Mouse (Mus musculus) adrenal gland, postnatal 4 days (tissue): ENCODE results near the gene Ddx27. TPM values are rescaled to one million over a fixed set of nuclear protein-coding genes. Genes with fewer than 3 reads are reported as not detected.

Experiments
- DNase-seq, 2 experiments: peaks; one replicate each; pipeline ENCODE4 v3.0.0; 2021 to 2022; ENCODE audit warnings: low spot score in 2 of 2, mixed read lengths in 2 of 2
- total RNA-seq, 2 experiments: library from RNA; stranded (reverse); gene quantifications; 2 replicates each; pipeline ENCODE4 v1.2.3; 2021

Ddx27 gene
- total RNA-seq, 2 experiments from 2014 or later, result 44.3 to 50.5 TPM

- no peak for DNase-seq
Observed at GRCm38 (mm10) chr2:167019396-167019795, 4.4 kb downstream of the Ddx27 start.

GRCm38 (mm10) chr2:167028553-167028952 is 13.6 kb downstream of the Ddx27 start:
- DNase-seq, result no peak

DNA sequence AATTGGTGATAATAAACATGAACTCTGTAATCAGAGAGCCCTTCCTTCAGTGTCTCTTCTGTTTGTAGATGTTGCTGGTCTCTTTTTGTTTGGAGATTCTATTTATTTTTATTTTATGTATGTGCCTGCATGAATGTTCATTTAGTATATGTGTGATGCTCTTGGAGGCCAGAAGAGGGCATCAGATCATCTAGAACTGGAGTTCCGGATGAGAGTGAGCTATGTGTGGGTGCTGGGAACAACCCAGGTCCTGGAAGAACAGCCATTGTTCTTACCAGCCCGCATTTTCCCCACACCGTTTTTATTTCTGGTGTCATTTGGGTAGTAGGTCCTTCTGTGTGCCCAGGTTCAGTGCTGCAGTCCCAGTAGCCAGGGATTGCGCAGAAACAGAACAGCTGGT is 15.5 kb downstream of the Ddx27 start:
- no peak for DNase-seq

- no peak for DNase-seq
Observed at GRCm38 (mm10) chr2:167037710-167038109, 22.7 kb downstream of the Ddx27 start.

GRCm38 (mm10) chr2:167038297-167038696 is 23.3 kb downstream of the Ddx27 start:
- no peak for DNase-seq

DNA sequence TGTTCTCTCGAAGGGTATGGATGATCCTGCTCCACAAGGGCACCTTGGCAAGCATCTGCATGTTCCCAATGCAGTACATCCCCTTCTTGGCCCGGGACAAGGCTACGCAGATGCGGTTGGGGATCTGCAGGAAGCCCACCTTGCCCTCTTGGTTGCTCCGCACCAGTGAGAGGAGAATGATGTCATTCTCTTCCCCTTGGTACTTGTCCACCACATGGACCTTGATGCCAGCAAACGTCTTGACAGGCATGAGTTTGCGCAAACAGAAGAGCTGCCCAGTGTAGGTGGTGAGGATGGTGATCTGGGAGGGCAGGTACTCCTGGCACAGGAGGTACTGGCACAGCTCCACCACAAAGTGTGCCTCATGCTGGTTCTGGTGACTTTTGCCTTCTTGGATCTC is 23.7 kb downstream of the Ddx27 start:
- no peak for DNase-seq

- DNase-seq, result no peak
Observed at GRCm38 (mm10) chr2:167039386-167039785, 24.4 kb downstream of the Ddx27 start.

GRCm38 (mm10) chr2:167043400-167044121 is 28.6 kb downstream of the Ddx27 start:
- DNase-seq, result no peak

DNA sequence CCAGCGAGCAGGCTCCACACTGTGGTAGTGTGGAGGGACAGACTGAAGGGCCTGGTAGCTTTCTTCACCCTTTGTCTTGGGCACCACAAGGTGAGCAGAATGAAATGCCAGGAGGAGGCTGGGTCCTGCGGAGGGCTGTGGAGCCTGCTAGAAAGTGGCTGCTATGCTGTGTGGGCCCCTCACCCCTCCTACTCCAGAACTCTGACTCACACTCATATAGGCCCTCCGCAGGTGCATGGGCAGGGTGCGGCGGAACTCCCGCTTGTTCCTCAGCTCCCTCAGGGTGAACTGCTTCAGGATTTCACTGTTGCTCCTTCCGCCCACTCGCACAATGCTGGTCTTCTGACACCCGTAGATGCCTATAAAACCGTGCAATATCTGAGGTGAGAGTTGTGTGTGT is 33.2 kb downstream of the Ddx27 start:
- DNase-seq, result no peak

DNA sequence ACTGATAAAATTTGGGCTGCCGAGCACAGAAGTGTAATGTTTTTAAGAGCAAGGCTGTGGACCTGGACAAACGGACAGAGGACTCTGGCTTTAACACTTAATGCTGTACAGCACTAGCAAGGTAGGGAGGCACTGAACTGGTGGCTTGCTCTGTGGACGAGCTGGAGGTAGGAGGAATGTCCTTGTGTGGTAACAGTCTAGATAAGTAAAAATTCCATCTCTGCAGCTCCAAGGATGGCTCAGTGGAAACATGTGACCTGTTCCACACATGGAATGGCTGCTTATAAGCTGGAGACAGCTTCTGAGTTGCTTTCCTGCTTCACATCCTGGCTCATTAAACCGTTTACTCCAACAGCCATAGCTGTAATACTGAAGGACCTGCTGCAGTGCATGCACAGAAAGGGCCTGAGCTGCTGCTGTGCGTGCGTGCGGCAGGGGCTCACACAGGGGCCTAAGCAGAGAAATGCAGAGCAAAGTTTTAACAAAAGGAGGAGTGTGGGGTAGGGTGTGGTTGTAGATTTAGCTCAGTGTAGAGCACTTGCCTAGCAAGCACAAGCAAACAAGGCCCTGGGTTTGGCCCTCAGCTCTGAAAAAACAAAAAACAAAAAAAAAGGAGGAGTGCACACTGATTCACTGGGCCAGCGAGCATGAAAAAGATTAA is 33.8 kb downstream of the Ddx27 start:
- DNase-seq, result no peak

DNA sequence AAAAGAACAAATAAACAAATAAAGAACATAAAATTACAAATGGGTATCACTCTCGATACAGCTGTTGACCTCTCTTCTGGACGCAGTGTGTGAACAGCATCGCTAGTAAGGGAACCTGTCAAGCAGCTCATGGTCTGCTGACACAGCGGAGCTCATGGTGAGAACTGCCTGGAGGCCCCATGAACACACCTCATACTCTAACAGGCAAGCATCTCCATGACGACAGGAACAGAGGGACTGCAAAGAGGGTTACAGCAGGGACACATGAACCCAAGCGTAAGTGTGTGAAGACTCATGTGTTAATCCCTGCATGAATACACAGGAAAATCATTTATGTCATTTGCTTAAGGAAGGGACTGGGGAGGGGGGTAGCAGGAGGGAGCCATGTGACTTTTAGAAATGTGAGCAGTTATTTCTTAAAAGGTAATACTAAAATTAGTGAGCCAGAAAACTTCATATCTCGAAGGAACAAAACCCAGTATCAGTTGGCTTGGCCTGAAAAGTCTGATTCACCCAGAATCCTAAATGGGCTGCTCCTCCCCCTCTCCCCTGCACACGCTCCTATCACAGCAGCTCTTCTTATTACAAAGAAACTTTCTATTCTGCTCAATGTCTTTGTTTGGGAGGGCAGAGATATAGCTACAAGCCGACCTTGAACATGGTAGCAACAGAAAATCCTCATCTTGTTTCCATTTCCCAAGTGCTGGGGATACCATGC is 38.3 kb downstream of the Ddx27 start:
- no peak for DNase-seq

DNA sequence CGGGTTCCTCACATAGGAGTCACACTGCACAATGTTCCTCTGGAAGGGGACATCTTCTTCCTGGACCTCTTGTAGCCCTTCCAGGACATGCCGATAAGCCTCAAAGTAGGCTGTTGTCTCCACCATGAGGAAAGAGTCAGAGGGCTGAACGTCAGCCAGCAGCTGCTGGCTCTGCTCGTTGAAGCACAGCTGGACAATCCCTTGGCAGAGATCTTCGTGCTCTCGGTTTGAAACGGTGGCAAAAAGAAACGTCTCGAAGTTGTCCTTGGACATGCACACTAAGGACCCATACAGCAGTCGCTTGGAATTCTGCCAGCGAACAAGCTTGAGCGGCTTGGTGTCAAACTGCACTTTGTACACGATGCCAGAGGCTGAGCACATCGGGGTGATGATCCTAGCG is 40.4 kb downstream of the Ddx27 start:
- DNase-seq, result no peak

DNA sequence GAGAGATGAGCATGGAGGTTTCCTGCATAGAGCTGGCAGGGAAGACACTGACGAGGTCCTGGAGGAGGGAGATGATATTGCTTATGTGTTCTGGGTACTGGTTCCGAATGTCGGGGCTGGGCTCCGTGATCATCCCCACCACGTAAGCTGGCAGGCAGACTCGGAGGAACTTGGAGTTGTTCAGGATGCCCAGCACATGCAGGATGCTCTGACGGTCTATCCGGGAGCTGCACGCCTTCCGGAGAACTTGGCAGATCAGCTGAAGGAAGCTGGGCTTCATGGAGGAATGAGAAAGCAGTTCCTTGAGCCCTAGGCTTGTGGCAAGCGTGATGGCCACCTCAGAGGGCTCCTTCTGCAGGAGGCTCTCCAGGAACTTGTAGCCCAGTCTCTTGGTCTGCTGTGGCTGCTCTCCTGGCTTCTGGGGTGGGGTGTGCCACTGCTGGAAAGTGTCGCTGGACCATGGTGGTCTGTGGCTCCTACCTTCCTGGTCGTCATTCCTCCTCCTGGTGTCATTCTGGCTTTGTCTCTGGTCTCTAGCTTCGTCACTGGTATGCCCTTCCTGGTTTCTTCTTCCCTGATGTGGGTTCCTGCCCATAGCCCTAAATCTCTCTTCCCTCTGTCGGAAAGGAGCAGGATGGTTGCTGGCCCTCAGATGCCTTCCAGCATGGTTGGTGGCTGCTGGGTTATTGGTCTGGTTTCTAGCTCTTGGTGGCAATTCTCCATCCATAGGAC is 41.4 kb downstream of the Ddx27 start:
- DNase-seq, result no peak

DNA sequence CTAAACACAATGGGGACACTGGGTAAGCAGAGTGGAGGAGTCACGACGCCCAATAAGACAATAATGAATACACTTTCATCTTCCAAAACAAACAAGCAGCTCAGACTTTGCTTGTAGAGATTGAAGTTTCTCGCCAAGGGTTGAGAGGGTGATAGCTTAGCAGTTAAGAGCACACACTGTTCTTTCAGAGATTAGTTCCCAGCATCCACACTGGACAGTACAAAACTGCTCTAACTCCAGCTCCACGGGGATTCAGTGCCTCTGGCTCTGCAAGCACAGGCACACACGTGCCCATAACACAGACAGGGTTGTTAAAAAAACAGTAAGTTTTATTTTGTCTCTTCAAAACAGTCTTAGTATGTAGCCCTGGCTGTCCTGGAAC is 41.9 kb downstream of the Ddx27 start:
- DNase-seq, result no peak

GRCm38 (mm10) chr2:167058201-167058600 is 43.2 kb downstream of the Ddx27 start:
- DNase-seq, result no peak

DNA sequence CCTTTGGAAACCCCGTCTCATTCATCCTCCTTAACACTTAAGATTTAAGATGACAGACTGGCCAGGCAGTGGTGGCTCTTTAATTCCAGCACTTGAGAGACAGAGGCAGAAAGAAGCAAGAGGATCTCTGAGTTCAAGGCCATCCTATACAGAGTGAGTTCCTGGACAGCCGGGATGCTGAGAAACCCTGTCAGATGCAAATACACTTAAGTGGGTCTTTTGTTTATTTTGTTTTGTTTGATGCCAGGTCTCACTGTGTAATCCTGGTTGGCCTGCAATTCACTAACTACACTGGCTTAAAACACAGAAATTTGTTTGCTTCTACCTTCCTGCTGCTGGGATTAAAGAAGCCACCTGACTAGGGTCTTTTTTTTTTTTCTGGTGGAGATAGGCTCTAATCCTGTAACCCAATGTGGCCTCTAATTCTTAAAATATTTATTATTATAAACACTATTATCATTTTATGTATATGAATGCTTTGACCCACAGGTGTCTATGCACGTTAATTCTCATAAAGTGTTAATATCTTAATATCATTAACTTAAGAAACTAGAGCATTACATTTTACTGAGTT is 43.9 kb downstream of the Ddx27 start:
- no peak for DNase-seq

DNA sequence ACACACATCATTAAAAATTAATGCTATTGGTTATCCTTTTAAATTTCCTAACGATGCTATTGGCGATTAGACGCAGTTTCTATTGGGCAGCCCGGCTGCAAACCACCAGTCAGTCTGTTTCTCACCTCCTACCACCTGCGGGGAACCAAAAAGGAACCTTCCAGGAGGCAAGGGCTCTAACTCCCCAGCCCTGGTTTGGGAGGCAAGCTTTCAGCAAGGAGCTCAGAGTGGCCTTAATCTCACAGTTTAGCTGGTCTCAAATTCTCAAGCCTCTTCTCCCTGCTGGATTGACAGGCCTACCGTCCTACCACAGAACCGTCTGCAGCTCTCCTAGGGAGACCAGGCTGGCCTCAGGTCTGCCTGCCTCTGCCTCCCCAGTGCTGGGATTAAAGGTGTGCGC is 44.5 kb downstream of the Ddx27 start:
- no peak for DNase-seq

DNA sequence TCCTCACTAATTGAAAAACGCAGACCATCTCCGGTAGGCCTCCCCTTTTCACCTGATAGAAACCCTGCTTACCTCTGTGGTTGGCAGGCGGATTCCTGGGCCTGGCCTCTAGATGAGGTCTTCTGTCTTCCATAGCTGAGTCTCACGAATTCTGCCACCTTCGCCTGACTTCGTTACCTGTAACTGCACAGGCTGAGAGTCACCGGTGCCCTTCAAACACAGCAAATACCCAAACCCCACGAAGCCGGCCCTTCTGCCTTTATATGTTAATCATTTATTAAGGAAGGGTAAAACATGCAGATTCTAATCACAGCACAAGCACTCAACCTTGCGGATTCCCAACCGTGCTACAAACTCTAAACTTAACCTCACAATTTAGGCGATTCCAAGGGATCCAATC is 45.0 kb downstream of the Ddx27 start:
- no peak for DNase-seq

GRCm38 (mm10) chr2:167060360-167060759 is 45.4 kb downstream of the Ddx27 start:
- no peak for DNase-seq

DNA sequence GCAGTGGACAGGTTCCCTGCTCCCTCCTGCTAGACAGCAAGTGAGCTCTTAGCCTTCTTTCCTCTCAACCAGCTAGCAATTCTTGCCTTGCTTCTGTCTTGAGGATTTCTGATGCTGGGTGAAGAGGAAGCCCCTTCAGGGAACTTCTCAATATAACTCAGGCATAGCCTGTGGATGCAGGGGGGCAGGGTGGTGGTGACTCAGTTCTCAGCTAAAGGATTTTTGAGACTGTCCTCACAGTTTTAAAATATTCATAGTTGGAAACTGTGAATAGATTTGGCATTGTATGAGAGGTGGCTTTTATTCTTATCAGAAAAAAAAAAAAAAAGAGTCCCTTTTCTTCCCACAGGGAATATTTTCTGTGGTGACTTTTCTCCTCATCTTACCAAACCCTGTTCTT is 45.8 kb downstream of the Ddx27 start:
- DNase-seq, result no peak

DNA sequence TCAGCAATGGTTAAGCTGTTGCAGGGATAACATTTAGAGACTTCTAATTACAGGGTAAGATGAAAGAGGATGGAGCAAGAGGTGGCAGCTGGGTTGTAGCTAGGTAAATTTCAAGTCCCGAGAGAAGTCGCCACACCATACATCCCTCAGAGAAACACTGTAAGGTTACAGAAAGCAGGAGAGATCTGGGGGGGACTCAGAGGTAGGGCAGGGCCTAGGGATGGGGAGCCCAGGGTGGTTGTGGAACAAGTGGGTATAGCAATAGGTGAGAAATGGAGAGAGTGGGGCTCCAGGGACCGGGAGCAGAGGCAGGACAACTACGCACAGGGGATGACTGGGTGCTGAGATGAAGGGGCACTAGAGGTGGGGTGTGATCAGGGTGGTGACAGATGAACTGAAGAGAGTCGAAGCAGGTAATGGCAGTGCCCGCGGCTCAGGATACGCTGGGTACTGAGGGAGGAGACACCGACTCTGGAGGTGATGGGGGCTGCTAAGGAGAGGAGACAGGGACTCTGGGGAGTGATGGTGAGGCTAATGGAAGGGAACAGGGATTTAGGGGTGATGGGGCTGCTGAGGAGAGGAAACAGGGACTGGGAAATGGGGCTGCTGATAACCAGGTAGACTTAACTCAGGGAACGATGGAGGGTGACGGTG is 46.5 kb downstream of the Ddx27 start:
- DNase-seq, result no peak
